Comparison of ENCODE assay signal across 29 mouse cellular contexts in genomic region chr17:79916996-79917395, GRCm38 (mm10). TPM values are rescaled to one million over a fixed set of nuclear protein-coding genes. Genes with fewer than 3 reads are reported as not detected.
DNase-seq lines count a peak whose midpoint lies in the region; ATAC-seq lines count a peak whose summit lies in the region.
"Had no signal": no experiment of that assay in that cellular context is flagged by ENCODE, and none has a peak within 500 bp of the region (broad histone marks: within the 10 kb centered on the region; RNA-seq: fewer than 3 reads in every experiment).

No protein-coding gene starts in this region.

- DNase-seq in thymus, postnatal 14 days = peak; percentile 63
- DNase-seq in lung, postnatal 25 days (ENCODE audit: low spot score) = no peak
- DNase-seq in Muller cell, postnatal 12 days (ENCODE audit: inconsistent ontology term) = no peak
- DNase-seq: adrenal gland, postnatal 10 days; cerebellum, adult 2 months; cerebellum, postnatal 25 days; embryo, embryonic 11 days; heart, adult 11 months; heart, postnatal 10 days; kidney, adult 2 months; liver; lung, postnatal 10 days; midbrain, embryonic 14.5 days; right cerebral cortex, postnatal 14 days had no signal

- H3K9ac ChIP-seq in forebrain, embryonic 15.5 days (replicated peaks) = no peak overlapping the region
- H3K9ac ChIP-seq: embryonic facial prominence, embryonic 13.5 days; neural tube, embryonic 13.5 days had no signal

- no peak overlapping the region for H3K27ac ChIP-seq in forebrain, embryonic 15.5 days (replicated peaks)
- H3K27ac ChIP-seq: embryonic facial prominence, embryonic 13.5 days; hindbrain, embryonic 10.5 days; kidney, postnatal 0 days; limb, embryonic 10.5 days; neural tube, embryonic 13.5 days had no signal

- peak overlapping the region; percentile 29 for H3K4me3 ChIP-seq in megakaryocyte, embryonic 14.5 days (replicated peaks)
- no peak overlapping the region for H3K4me3 ChIP-seq in forebrain, embryonic 15.5 days
- H3K4me3 ChIP-seq: embryonic facial prominence, embryonic 13.5 days; erythroblast, embryonic 14.5 days; hindbrain, embryonic 10.5 days; limb, embryonic 10.5 days; neural tube, embryonic 13.5 days had no signal

- WGBS in forebrain, embryonic 15.5 days = 94% methylated on average over 9 of the region's 9 CpGs

- H3K27me3 ChIP-seq in megakaryocyte, embryonic 14.5 days (replicated peaks) = peaks cover 14% of the 10 kb centered on the region
- no peaks in the 10 kb centered on the region for H3K27me3 ChIP-seq in forebrain, embryonic 15.5 days
- H3K27me3 ChIP-seq: embryonic facial prominence, embryonic 13.5 days; neural tube, embryonic 13.5 days had no signal

- H3K4me1 ChIP-seq in megakaryocyte, embryonic 14.5 days = peaks cover 16% of the 10 kb centered on the region
- no peaks in the 10 kb centered on the region for H3K4me1 ChIP-seq in forebrain, embryonic 15.5 days
- H3K4me1 ChIP-seq: embryonic facial prominence, embryonic 13.5 days had no signal

- H3K9me3 ChIP-seq in megakaryocyte, embryonic 14.5 days = no peaks in the 10 kb centered on the region
- no peaks in the 10 kb centered on the region for H3K9me3 ChIP-seq in forebrain, embryonic 15.5 days
- H3K9me3 ChIP-seq: embryonic facial prominence, embryonic 13.5 days; hindbrain, embryonic 10.5 days; limb, embryonic 10.5 days; neural tube, embryonic 13.5 days had no signal

- H3K36me3 ChIP-seq in megakaryocyte, embryonic 14.5 days (replicated peaks; ENCODE audit: low read length) = no peaks in the 10 kb centered on the region
- H3K36me3 ChIP-seq in forebrain, embryonic 15.5 days = no peaks in the 10 kb centered on the region
- H3K36me3 ChIP-seq: embryonic facial prominence, embryonic 13.5 days; hindbrain, embryonic 10.5 days; limb, embryonic 10.5 days; neural tube, embryonic 13.5 days had no signal

- peak; percentile 93 for ATAC-seq in CD4-positive, CD25-positive, alpha-beta regulatory T cell, adult 4 months
- peak; percentile 74 for ATAC-seq in activated CD4-positive, CD25-positive, alpha-beta regulatory T cell, adult 4 months
- ATAC-seq in erythroid progenitor cell, adult 5-6 weeks (replicated peaks; ENCODE audit: low FRiP score, poor library complexity, severe bottlenecking) = no peak
- ATAC-seq in forebrain, embryonic 15.5 days (replicated peaks) = no peak
- ATAC-seq: forebrain, embryonic 14.5 days; hindbrain, embryonic 16.5 days; Patski had no signal

- no peak overlapping the region for H3K4me2 ChIP-seq in forebrain, embryonic 15.5 days (replicated peaks)
- H3K4me2 ChIP-seq: embryonic facial prominence, embryonic 13.5 days; heart, embryonic 11.5 days; neural tube, embryonic 13.5 days had no signal

RNA-seq across cellular contexts. Expression of gene Atl2, which starts 21.1 kb away (rescaled TPM):
- polyA plus RNA-seq in CD4-positive, CD25-positive, alpha-beta regulatory T cell, adult 4 months (2017; shearing (Covaris generic)) = 10 to 100 TPM; 14.3 to 14.4 TPM
- 10 to 100 TPM; 11.5 to 12.4 TPM for polyA plus RNA-seq in activated CD4-positive, CD25-positive, alpha-beta regulatory T cell, adult 4 months (2017; shearing (Covaris generic))
- 1.4 and 1.5 TPM in 2 replicates for polyA plus RNA-seq in megakaryocyte, embryonic 14.5 days (2012; ENCODE audit: insufficient read depth, low replicate concordance)
- total RNA-seq in erythroid progenitor cell, adult 5-6 weeks (2015; ENCODE audit: low replicate concordance) = 134 and 176 TPM in 2 replicates
- total RNA-seq in erythroid progenitor cell, adult 5-6 weeks (2017; ENCODE audit: low replicate concordance) = 139 and 203 TPM in 2 replicates
- 35.2 and 35.4 TPM in 2 replicates for polyA plus RNA-seq in forebrain, embryonic 15.5 days (2015; fragmentation: Nextera tagmentation; extraction: Ambion mirVana)

Comparison
In these comparisons a context has a peak if more than half of its experiments do, and no peak if none do; other contexts are left out.
1. ATAC-seq: peak in CD4-positive, CD25-positive, alpha-beta regulatory T cell, adult 4 months (single experiment) and activated CD4-positive, CD25-positive, alpha-beta regulatory T cell, adult 4 months (single experiment); none in erythroid progenitor cell, adult 5-6 weeks (single experiment) and forebrain, embryonic 15.5 days (single experiment).